Mouse (Mus musculus) layer of hippocampus, postnatal 36 days (tissue): ENCODE measurements around the gene Dgkh. TPM values are rescaled to one million over a fixed set of nuclear protein-coding genes. Genes with fewer than 3 reads are reported as not detected.

Experiments used
- DNase-seq, 2 experiments: peaks; one replicate each; pipeline ENCODE4 v3.0.0; 2022
- total RNA-seq, 2 experiments: library from RNA; stranded (reverse); gene quantifications; 2 replicates each; pipeline ENCODE4 v1.2.3; 2021

Gene Dgkh
- total RNA-seq, 2 experiments from 2014 or later, result 98.9 to 121 TPM

- no peak for DNase-seq
Measured at GRCm38 (mm10) chr14:78722031-78722430, 10.5 kb downstream of the Dgkh start.

GRCm38 (mm10) chr14:78716035-78716434 is 16.5 kb downstream of the Dgkh start:
- no peak for DNase-seq

GRCm38 (mm10) chr14:78712565-78713148 is 19.9 kb downstream of the Dgkh start:
- no peak for DNase-seq

- no peak for DNase-seq
Measured at GRCm38 (mm10) chr14:78710647-78711046, 21.9 kb downstream of the Dgkh start.

- DNase-seq, result no peak
Measured at GRCm38 (mm10) chr14:78705616-78706015, 27.0 kb downstream of the Dgkh start.

GRCm38 (mm10) chr14:78703989-78704388 is 28.6 kb downstream of the Dgkh start:
- no peak for DNase-seq

GRCm38 (mm10) chr14:78703361-78703760 is 29.2 kb downstream of the Dgkh start:
- DNase-seq, result no peak

GRCm38 (mm10) chr14:78702048-78702447 is 30.5 kb downstream of the Dgkh start:
- no peak for DNase-seq

GRCm38 (mm10) chr14:78701501-78701900 is 31.1 kb downstream of the Dgkh start:
- DNase-seq, result no peak

- no peak for DNase-seq
Measured at GRCm38 (mm10) chr14:78701087-78701486, 31.5 kb downstream of the Dgkh start.

GRCm38 (mm10) chr14:78699634-78700033 is 32.9 kb downstream of the Dgkh start:
- no peak for DNase-seq

GRCm38 (mm10) chr14:78699196-78699595 is 33.4 kb downstream of the Dgkh start:
- DNase-seq, result peak; percentile 55 to 57

GRCm38 (mm10) chr14:78694121-78694520 is 38.5 kb downstream of the Dgkh start:
- DNase-seq, result no peak

- no peak for DNase-seq
Measured at GRCm38 (mm10) chr14:78692602-78693001, 40.0 kb downstream of the Dgkh start.

GRCm38 (mm10) chr14:78691926-78692487 is 40.6 kb downstream of the Dgkh start:
- DNase-seq, result no peak

GRCm38 (mm10) chr14:78690883-78691282 is 41.7 kb downstream of the Dgkh start:
- DNase-seq, result no peak

GRCm38 (mm10) chr14:78690387-78690786 is 42.2 kb downstream of the Dgkh start:
- no peak for DNase-seq

GRCm38 (mm10) chr14:78689950-78690349 is 42.6 kb downstream of the Dgkh start:
- no peak for DNase-seq

- no peak for DNase-seq
Measured at GRCm38 (mm10) chr14:78687716-78688115, 44.9 kb downstream of the Dgkh start.

- DNase-seq, result no peak
Measured at GRCm38 (mm10) chr14:78686701-78687100, 45.9 kb downstream of the Dgkh start.

GRCm38 (mm10) chr14:78684171-78684570 is 48.4 kb downstream of the Dgkh start:
- DNase-seq, result no peak

GRCm38 (mm10) chr14:78678981-78679380 is 53.6 kb downstream of the Dgkh start:
- DNase-seq, result no peak

GRCm38 (mm10) chr14:78677852-78678588 is 54.6 kb downstream of the Dgkh start:
- DNase-seq, result peak in 1 of 2 experiments; percentile 42

GRCm38 (mm10) chr14:78676457-78676856 is 56.1 kb downstream of the Dgkh start:
- DNase-seq, result no peak
